7 mouse cellular contexts compared by ENCODE assay signal in genomic region chr19:24861276-24861611, GRCm38 (mm10). TPM values are rescaled to one million over a fixed set of nuclear protein-coding genes. Genes with fewer than 3 reads are reported as not detected.
DNase-seq lines count a peak whose midpoint lies in the region; ATAC-seq lines count a peak whose summit lies in the region.

No protein-coding gene starts in this region.

- H3K4me2 ChIP-seq in forebrain, embryonic 15.5 days (replicated peaks) = peak overlapping the region; percentile 79
- H3K4me2 ChIP-seq in limb, embryonic 15.5 days = peak overlapping the region; percentile 89
- H3K4me2 ChIP-seq in stomach, embryonic 15.5 days = peak overlapping the region; percentile 67

- H3K9me3 ChIP-seq in megakaryocyte, embryonic 14.5 days = 0 out of 2 replicates have a peak, but pooled peaks cover 3% of the 10 kb centered on the region
- no peaks in the 10 kb centered on the region for H3K9me3 ChIP-seq in forebrain, embryonic 15.5 days
- H3K9me3 ChIP-seq in limb, embryonic 15.5 days = no peaks in the 10 kb centered on the region
- no peaks in the 10 kb centered on the region for H3K9me3 ChIP-seq in stomach, embryonic 15.5 days

- WGBS in forebrain, embryonic 15.5 days = 18% methylated on average over 13 of the region's 13 CpGs
- whole genome bisulfite sequencing in limb, embryonic 15.5 days = 21% methylated on average over 13 of the region's 13 CpGs
- 12% methylated on average over 13 of the region's 13 CpGs for WGBS in stomach, embryonic 15.5 days

- H3K9ac ChIP-seq in forebrain, embryonic 15.5 days (replicated peaks) = 0 out of 2 replicates have a peak overlapping the region, but pooled peaks have one; percentile 34
- peak overlapping the region; percentile 40 for H3K9ac ChIP-seq in limb, embryonic 15.5 days
- H3K9ac ChIP-seq in stomach, embryonic 15.5 days = peak overlapping the region; percentile 60

- no peak for DNase-seq in adrenal gland, adult 2 months
- no peak for DNase-seq in thymus, adult 18-20 months

- no peak for ATAC-seq in megakaryocyte, adult 5-6 weeks (ENCODE audit: poor library complexity, severe bottlenecking)
- peak; percentile 38 for ATAC-seq in forebrain, embryonic 15.5 days (replicated peaks)
- no peak for ATAC-seq in limb, embryonic 15.5 days (ENCODE audit: insufficient number of reproducible peaks, low FRiP score, low TSS enrichment, low read depth)
- ATAC-seq in stomach, embryonic 15.5 days (ENCODE audit: insufficient read depth, low FRiP score, low read depth) = peak; percentile 14; the same call in 1 of the 2 replicates

- peak overlapping the region; percentile 81 for H3K4me3 ChIP-seq in megakaryocyte, embryonic 14.5 days (replicated peaks)
- H3K4me3 ChIP-seq in forebrain, embryonic 15.5 days = peak overlapping the region; percentile 37
- H3K4me3 ChIP-seq in limb, embryonic 15.5 days = peak overlapping the region; percentile 56
- peak overlapping the region; percentile 58 for H3K4me3 ChIP-seq in stomach, embryonic 15.5 days (replicated peaks)

- peaks cover 43% of the 10 kb centered on the region for H3K27me3 ChIP-seq in megakaryocyte, embryonic 14.5 days (replicated peaks)
- H3K27me3 ChIP-seq in forebrain, embryonic 15.5 days = peaks cover 14% of the 10 kb centered on the region
- H3K27me3 ChIP-seq in limb, embryonic 15.5 days = peaks cover 20% of the 10 kb centered on the region; the same call in 1 of the 2 replicates
- no peaks in the 10 kb centered on the region; the same call in 1 of the 2 replicates for H3K27me3 ChIP-seq in stomach, embryonic 15.5 days (replicated peaks)

- no peak overlapping the region for H3K27ac ChIP-seq in forebrain, embryonic 15.5 days (replicated peaks)
- no peak overlapping the region for H3K27ac ChIP-seq in limb, embryonic 15.5 days
- peak overlapping the region; percentile 75 for H3K27ac ChIP-seq in stomach, embryonic 15.5 days

- H3K36me3 ChIP-seq in megakaryocyte, embryonic 14.5 days (replicated peaks; ENCODE audit: low read length) = no peaks in the 10 kb centered on the region
- H3K36me3 ChIP-seq in forebrain, embryonic 15.5 days = no peaks in the 10 kb centered on the region
- no peaks in the 10 kb centered on the region for H3K36me3 ChIP-seq in limb, embryonic 15.5 days
- H3K36me3 ChIP-seq in stomach, embryonic 15.5 days = no peaks in the 10 kb centered on the region

- peaks cover 9% of the 10 kb centered on the region for H3K4me1 ChIP-seq in megakaryocyte, embryonic 14.5 days
- H3K4me1 ChIP-seq in forebrain, embryonic 15.5 days = peaks cover 6% of the 10 kb centered on the region
- H3K4me1 ChIP-seq in limb, embryonic 15.5 days = peaks cover 11% of the 10 kb centered on the region
- H3K4me1 ChIP-seq in stomach, embryonic 15.5 days = 0 out of 2 replicates have a peak, but pooled peaks cover 8% of the 10 kb centered on the region

RNA-seq across cellular contexts. Expression of gene Pgm5, which starts 0.4 kb away (rescaled TPM):
- polyA plus RNA-seq in megakaryocyte, embryonic 14.5 days (2012; ENCODE audit: insufficient read depth, low replicate concordance) = not detected in 2 replicates
- total RNA-seq in megakaryocyte, adult 5-6 weeks (2015) = not detected in 2 replicates
- total RNA-seq in megakaryocyte, adult 5-6 weeks (2017) = not detected in 2 replicates
- polyA plus RNA-seq in forebrain, embryonic 15.5 days (2015; fragmentation: Nextera tagmentation; extraction: Ambion mirVana) = 0.20 and 0.32 TPM in 2 replicates
- 2.2 and 2.6 TPM in 2 replicates for polyA plus RNA-seq in limb, embryonic 15.5 days (2015; fragmentation: Nextera tagmentation; extraction: Ambion mirVana)
- 10.9 and 11.9 TPM in 2 replicates for polyA plus RNA-seq in stomach, embryonic 15.5 days (2015; fragmentation: Nextera tagmentation; extraction: Ambion mirVana)
- 10 to 100 TPM; 51.9 to 89.1 TPM for total RNA-seq in adrenal gland, adult 2 months (2021)
- polyA plus RNA-seq in adrenal gland, adult 2 months (2012; rRNA removed) = 5.3 and 7.3 TPM in 2 replicates

RNA-seq across cellular contexts. Expression of gene Gm10053, which starts 14.2 kb away (rescaled TPM):
- 0.23 TPM in 1 of 2 replicates, not detected in the other for polyA plus RNA-seq in megakaryocyte, embryonic 14.5 days (2012; ENCODE audit: insufficient read depth, low replicate concordance)
- 170 and 178 TPM in 2 replicates for total RNA-seq in megakaryocyte, adult 5-6 weeks (2015)
- total RNA-seq in megakaryocyte, adult 5-6 weeks (2017) = 64.0 and 121 TPM in 2 replicates
- 212 and 213 TPM in 2 replicates for polyA plus RNA-seq in forebrain, embryonic 15.5 days (2015; fragmentation: Nextera tagmentation; extraction: Ambion mirVana)
- 162 and 186 TPM in 2 replicates for polyA plus RNA-seq in limb, embryonic 15.5 days (2015; fragmentation: Nextera tagmentation; extraction: Ambion mirVana)
- 251 and 260 TPM in 2 replicates for polyA plus RNA-seq in stomach, embryonic 15.5 days (2015; fragmentation: Nextera tagmentation; extraction: Ambion mirVana)
- total RNA-seq in adrenal gland, adult 2 months (2021) = 100 to 1,000 TPM; 171 to 375 TPM
- polyA plus RNA-seq in adrenal gland, adult 2 months (2012; rRNA removed) = 1.1 and 2.2 TPM in 2 replicates

RNA-seq across cellular contexts. Expression of gene Foxd4, which starts 39.8 kb away (rescaled TPM):
- polyA plus RNA-seq in megakaryocyte, embryonic 14.5 days (2012; ENCODE audit: insufficient read depth, low replicate concordance) = not detected in 2 replicates
- 0.74 and 0.84 TPM in 2 replicates for total RNA-seq in megakaryocyte, adult 5-6 weeks (2015)
- 0.51 TPM in 1 of 2 replicates, not detected in the other for total RNA-seq in megakaryocyte, adult 5-6 weeks (2017)
- polyA plus RNA-seq in forebrain, embryonic 15.5 days (2015; fragmentation: Nextera tagmentation; extraction: Ambion mirVana) = not detected in 2 replicates
- polyA plus RNA-seq in limb, embryonic 15.5 days (2015; fragmentation: Nextera tagmentation; extraction: Ambion mirVana) = not detected in 2 replicates
- polyA plus RNA-seq in stomach, embryonic 15.5 days (2015; fragmentation: Nextera tagmentation; extraction: Ambion mirVana) = not detected in 2 replicates
- total RNA-seq in adrenal gland, adult 2 months (2021) = not detected
- polyA plus RNA-seq in adrenal gland, adult 2 months (2012; rRNA removed) = not detected in 2 replicates

Comparison
In these comparisons a context has a peak if more than half of its experiments do, and no peak if none do; other contexts are left out.
1. ATAC-seq: peak in forebrain, embryonic 15.5 days (single experiment) and stomach, embryonic 15.5 days (single experiment); none in megakaryocyte, adult 5-6 weeks (single experiment) and limb, embryonic 15.5 days (single experiment).
2. RNA of gene Gm10053, which starts 14.2 kb away (polyA plus RNA-seq): 251 to 260 TPM in stomach, embryonic 15.5 days, 212 to 213 TPM in forebrain, embryonic 15.5 days and 162 to 186 TPM in limb, embryonic 15.5 days; 1.1 to 2.2 TPM in adrenal gland, adult 2 months and 0.23 TPM in megakaryocyte, embryonic 14.5 days; every median in the first group is over 10 times any median in the second.
3. Peak in every context shown above with its lines, with median percentiles within 50 percentile points of each other: H3K4me3 ChIP-seq, H3K4me2 ChIP-seq and H3K9ac ChIP-seq.